Mouse (Mus musculus): ENCODE measurements around the gene Ruvbl2. TPM values are rescaled to one million over a fixed set of nuclear protein-coding genes. Genes with fewer than 3 reads are reported as not detected.
A peak's percentile ranks its signal among the peaks of the same experiment; 100 is the strongest.
"Not testable (repeated sequence)": the region's sequence is repeated elsewhere in the genome, so short reads cannot be mapped to it uniquely, and the experiment has no call there.

Gene Ruvbl2
- total RNA-seq, 1 experiment: 228 TPM

GRCm38 (mm10) chr7:45463987-45464778, 26.3 kb upstream of the Ruvbl2 start:
- in situ Hi-C loops (cut with MboI; ENCODE audit: low sequenced_read_pairs in 2 of 2, unreplicated experiment in 2 of 2): no loop called here
- H3K27ac ChIP-seq (ENCODE audit: insufficient read depth, low read depth, low read length, poor library complexity, severe bottlenecking): no peak overlapping the region
- H3K36me3 ChIP-seq (ENCODE audit: control insufficient read depth, insufficient read depth, low read length, poor library complexity, severe bottlenecking): peaks cover 40% of the 10 kb centered on the region
- no peak for DNase-seq (ENCODE audit: low read depth, low spot score)
- H3K9me3 ChIP-seq (ENCODE audit: control insufficient read depth, insufficient read depth, low read depth, low read length): no peaks in the 10 kb centered on the region
- no peak overlapping the region; a peak in 2 of 4 replicates for H3K4me3 ChIP-seq (ENCODE audit: insufficient read depth in 1 of 2, low read depth in 1 of 2, low read length in 2 of 2, poor library complexity in 1 of 2, severe bottlenecking in 1 of 2)
- TF ChIP-seq HCFC1 (IDR thresholded peaks at IDR 0.05; ENCODE audit: borderline replicate concordance, insufficient read depth, low read length) (no peak), ZC3H11A (IDR thresholded peaks at IDR 0.05; ENCODE audit: borderline replicate concordance, low read depth, low read length) (no peak), MAFK (IDR thresholded peaks at IDR 0.05; ENCODE audit: insufficient read depth, low read depth, low read length) (no peak), CHD2 (IDR thresholded peaks at IDR 0.05; ENCODE audit: low read depth, low read length) (no peak), ZNF384 (IDR thresholded peaks at IDR 0.05; ENCODE audit: low read depth, low read length) (no peak)
- H3K9ac ChIP-seq (ENCODE audit: insufficient read depth, low read depth, low read length, poor library complexity, severe bottlenecking): no peak overlapping the region; the same call in 1 of the 2 replicates
- H3K4me1 ChIP-seq (ENCODE audit: control insufficient read depth in 2 of 2, insufficient read depth in 2 of 2, low read length in 2 of 2, poor library complexity in 1 of 2): peaks cover 0 to 3% of the 10 kb centered on the region in 2 experiments; a peak in 2 of 4 replicates

GRCm38 (mm10) chr7:45462868-45463267, 25.0 kb upstream of the Ruvbl2 start:
- H3K9ac ChIP-seq (ENCODE audit: insufficient read depth, low read depth, low read length, poor library complexity, severe bottlenecking); H3K9me3 ChIP-seq (ENCODE audit: control insufficient read depth, insufficient read depth, low read depth, low read length); H3K4me1 ChIP-seq (ENCODE audit: control insufficient read depth in 2 of 2, insufficient read depth in 2 of 2, low read length in 2 of 2, poor library complexity in 1 of 2); H3K4me3 ChIP-seq (ENCODE audit: insufficient read depth in 1 of 2, low read depth in 1 of 2, low read length in 2 of 2, poor library complexity in 1 of 2, severe bottlenecking in 1 of 2); DNase-seq (ENCODE audit: low read depth, low spot score); in situ Hi-C loops (cut with MboI; ENCODE audit: low sequenced_read_pairs in 2 of 2, unreplicated experiment in 2 of 2): not testable (repeated sequence)
- H3K36me3 ChIP-seq (ENCODE audit: control insufficient read depth, insufficient read depth, low read length, poor library complexity, severe bottlenecking): peaks cover 52% of the 10 kb centered on the region
- peak overlapping the region; percentile 99; the same call in 1 of the 2 replicates for H3K27ac ChIP-seq (ENCODE audit: insufficient read depth, low read depth, low read length, poor library complexity, severe bottlenecking)

GRCm38 (mm10) chr7:45462325-45462724, 24.4 kb upstream of the Ruvbl2 start:
- in situ Hi-C loops (cut with MboI; ENCODE audit: low sequenced_read_pairs in 2 of 2, unreplicated experiment in 2 of 2): no loop called here
- Histone ChIP-seq H3K4me1 (ENCODE audit: control insufficient read depth in 2 of 2, insufficient read depth in 2 of 2, low read length in 2 of 2, poor library complexity in 1 of 2) (no peaks in the 10 kb centered on the region; a peak in 2 of 4 replicates), H3K9me3 (ENCODE audit: control insufficient read depth, insufficient read depth, low read depth, low read length) (no peaks in the 10 kb centered on the region), H3K36me3 (ENCODE audit: control insufficient read depth, insufficient read depth, low read length, poor library complexity, severe bottlenecking) (peaks cover 57% of the 10 kb centered on the region), H3K9ac (ENCODE audit: insufficient read depth, low read depth, low read length, poor library complexity, severe bottlenecking) (no peak overlapping the region), H3K27ac (ENCODE audit: insufficient read depth, low read depth, low read length, poor library complexity, severe bottlenecking) (peak overlapping the region; percentile 99; the same call in 1 of the 2 replicates), H3K4me3 (ENCODE audit: insufficient read depth in 1 of 2, low read depth in 1 of 2, low read length in 2 of 2, poor library complexity in 1 of 2, severe bottlenecking in 1 of 2) (0 out of 4 replicates have a peak overlapping the region, but pooled peaks of 1 of the 2 experiments have one; percentile 14)
- TF ChIP-seq ZNF384 (IDR thresholded peaks at IDR 0.05; ENCODE audit: low read depth, low read length): no peak
- no peak for TF ChIP-seq ZC3H11A (IDR thresholded peaks at IDR 0.05; ENCODE audit: borderline replicate concordance, low read depth, low read length)
- TF ChIP-seq CHD2 (IDR thresholded peaks at IDR 0.05; ENCODE audit: low read depth, low read length): no peak
- no peak for TF ChIP-seq MAFK (IDR thresholded peaks at IDR 0.05; ENCODE audit: insufficient read depth, low read depth, low read length)
- no peak for TF ChIP-seq HCFC1 (IDR thresholded peaks at IDR 0.05; ENCODE audit: borderline replicate concordance, insufficient read depth, low read length)
- no peak for DNase-seq (ENCODE audit: low read depth, low spot score)

- in situ Hi-C loops (cut with MboI; ENCODE audit: low sequenced_read_pairs in 2 of 2, unreplicated experiment in 2 of 2): no loop called here
- DNase-seq (ENCODE audit: low read depth, low spot score): no peak
- H3K4me1 ChIP-seq (ENCODE audit: control insufficient read depth in 2 of 2, insufficient read depth in 2 of 2, low read length in 2 of 2, poor library complexity in 1 of 2): peaks cover 0 to under 1% of the 10 kb centered on the region in 2 experiments; a peak in 1 of 4 replicates
- peak overlapping the region in 1 of 2 experiments; percentile 57; a peak in 2 of 4 replicates for H3K4me3 ChIP-seq (ENCODE audit: insufficient read depth in 1 of 2, low read depth in 1 of 2, low read length in 2 of 2, poor library complexity in 1 of 2, severe bottlenecking in 1 of 2)
- TF ChIP-seq HCFC1 (IDR thresholded peaks at IDR 0.05; ENCODE audit: borderline replicate concordance, insufficient read depth, low read length): no peak
- no peak for TF ChIP-seq ZNF384 (IDR thresholded peaks at IDR 0.05; ENCODE audit: low read depth, low read length)
- TF ChIP-seq CHD2 (IDR thresholded peaks at IDR 0.05; ENCODE audit: low read depth, low read length): no peak
- TF ChIP-seq MAFK (IDR thresholded peaks at IDR 0.05; ENCODE audit: insufficient read depth, low read depth, low read length): no peak
- no peak for TF ChIP-seq ZC3H11A (IDR thresholded peaks at IDR 0.05; ENCODE audit: borderline replicate concordance, low read depth, low read length)
- peaks cover 58% of the 10 kb centered on the region for H3K36me3 ChIP-seq (ENCODE audit: control insufficient read depth, insufficient read depth, low read length, poor library complexity, severe bottlenecking)
- no peaks in the 10 kb centered on the region for H3K9me3 ChIP-seq (ENCODE audit: control insufficient read depth, insufficient read depth, low read depth, low read length)
- peak overlapping the region; percentile 50; the same call in 1 of the 2 replicates for H3K9ac ChIP-seq (ENCODE audit: insufficient read depth, low read depth, low read length, poor library complexity, severe bottlenecking)
- peak overlapping the region; percentile 99 for H3K27ac ChIP-seq (ENCODE audit: insufficient read depth, low read depth, low read length, poor library complexity, severe bottlenecking)
Observed at GRCm38 (mm10) chr7:45461781-45462180, 23.9 kb upstream of the Ruvbl2 start.
